Mouse (Mus musculus) thymus, adult 2 months (tissue): Measurements from ENCODE around the gene Kcna4.

Experiments
- CTCF ChIP-seq: fragments of 200-500 bp; IDR thresholded peaks from 2 replicates; pipeline ENCODE4 v1.5.1; 2012; ENCODE audit warnings: mild to moderate bottlenecking, control low read depth, low read length, moderate library complexity, borderline replicate concordance; ENCODE audit not compliant: control insufficient read depth, poor library complexity, insufficient read depth; ENCODE audit errors: extremely low read depth
- POLR2A ChIP-seq: fragments of 200-500 bp; IDR thresholded peaks from 2 replicates; pipeline ENCODE4 v1.6.1; 2012; ENCODE audit warnings: mild to moderate bottlenecking, low read length, control low read depth, moderate library complexity; ENCODE audit not compliant: control insufficient read depth, poor library complexity, insufficient read depth; ENCODE audit errors: extremely low read depth

DNA sequence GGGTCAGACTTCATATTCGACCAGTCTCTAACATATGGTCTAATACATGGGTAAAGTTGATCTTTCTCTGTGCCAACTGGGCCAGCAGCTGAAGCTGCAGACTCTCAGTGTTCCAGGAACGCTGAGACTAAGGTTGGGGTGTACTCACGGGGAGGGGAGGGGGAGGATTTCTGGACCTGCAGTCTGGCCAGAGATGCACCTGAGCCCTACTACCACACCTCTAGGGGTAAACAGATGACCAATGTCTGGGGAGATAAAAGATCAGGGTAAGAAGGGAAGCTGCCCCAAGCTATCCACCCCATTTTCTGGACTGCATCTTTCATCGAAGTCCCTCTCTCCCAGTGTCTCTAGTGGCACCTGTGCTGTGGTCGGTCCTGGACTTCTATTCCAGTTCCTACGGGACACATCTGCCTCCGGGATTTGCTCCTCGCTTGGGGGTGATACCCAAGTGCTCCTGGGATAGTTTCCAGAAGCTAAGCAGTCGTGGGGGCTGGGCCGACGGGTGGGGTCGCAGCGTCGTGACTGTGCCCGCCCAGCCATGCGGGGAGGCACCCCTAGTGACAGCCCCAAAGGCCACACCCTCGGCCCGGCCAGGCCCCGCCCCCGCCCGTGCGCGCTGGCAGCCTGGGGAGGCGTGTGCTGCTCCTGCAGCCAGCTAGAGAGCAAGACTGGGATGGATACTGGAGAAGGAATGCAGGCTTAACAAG is at the start of gene Kcna4:
- TF ChIP-seq CTCF (no peak), POLR2A (no peak)
